8 mouse cellular contexts compared by ENCODE assay signal in the genomic region with DNA sequence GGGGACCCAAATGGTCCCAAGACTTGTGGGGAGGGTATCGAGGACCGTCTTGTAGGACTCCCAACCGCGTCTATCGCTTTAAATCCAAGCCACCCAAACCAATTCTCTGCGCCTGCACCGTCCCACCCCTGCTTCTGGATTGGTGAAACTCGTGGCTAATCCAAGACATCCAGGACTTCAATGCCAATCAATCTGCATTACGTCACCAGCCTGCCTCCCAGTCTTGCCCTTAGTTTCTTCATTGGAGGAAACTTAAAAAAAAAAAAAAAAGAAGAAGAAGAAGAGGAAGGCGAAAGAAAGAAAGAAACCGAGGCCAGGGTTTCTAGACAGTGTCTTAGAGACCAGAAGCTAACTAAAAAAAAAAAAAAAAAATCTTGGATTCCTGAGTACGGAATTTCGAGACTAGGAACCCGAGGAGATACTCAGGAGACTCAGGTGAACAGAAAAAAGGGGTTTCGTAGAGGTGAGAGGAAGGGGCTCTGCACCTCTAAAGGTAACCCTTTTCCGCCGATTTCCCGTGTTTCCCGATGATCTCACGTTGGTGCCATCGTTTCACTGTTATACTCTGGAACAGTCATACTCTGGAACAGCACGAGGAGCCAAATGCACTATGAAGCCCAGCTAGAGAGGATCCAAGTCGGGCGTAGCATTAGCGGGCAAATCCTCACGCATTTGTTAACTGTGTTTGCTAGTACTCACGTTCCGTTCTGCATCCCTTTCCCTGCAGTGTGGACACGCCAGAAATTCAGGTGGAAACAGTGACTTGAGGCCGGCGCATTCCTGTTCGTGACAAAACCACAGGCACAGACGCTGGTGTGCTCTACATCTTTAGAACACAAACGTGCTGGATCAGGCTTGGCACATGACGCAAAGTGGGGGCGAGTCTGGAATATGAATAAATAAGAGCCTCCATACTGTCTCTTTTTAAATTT. TPM values are rescaled to one million over a fixed set of nuclear protein-coding genes. Genes with fewer than 3 reads are reported as not detected.
DNase-seq lines count a peak whose midpoint lies in the region; ATAC-seq and TF ChIP-seq lines count a peak whose summit lies in the region.

A gene (minus strand): TSS at position 75 of the 932 bp plus-strand sequence.

- TF ChIP-seq EP300 in lung, postnatal 0 days (IDR thresholded peaks at IDR 0.05) = peak; percentile 48; the same call in 1 of the 2 replicates

- H3K27me3 ChIP-seq in hindbrain, embryonic 12.5 days = peaks cover 7% of the 10 kb centered on the region; the same call in 1 of the 2 replicates
- H3K27me3 ChIP-seq in lung, postnatal 0 days (replicated peaks; ENCODE audit: insufficient read depth, low read length) = no peaks in the 10 kb centered on the region

- peaks cover 34% of the 10 kb centered on the region for H3K4me1 ChIP-seq in hindbrain, embryonic 12.5 days
- peaks cover 11% of the 10 kb centered on the region; the same call in 1 of the 2 replicates for H3K4me1 ChIP-seq in lung, postnatal 0 days (ENCODE audit: insufficient read depth, low read depth, low read length)

- peaks cover 30% of the 10 kb centered on the region for H3K36me3 ChIP-seq in hindbrain, embryonic 12.5 days
- peaks cover 16% of the 10 kb centered on the region for H3K36me3 ChIP-seq in lung, postnatal 0 days (ENCODE audit: insufficient read depth, low read length)

- no peak for TF ChIP-seq CTCF in lung, postnatal 0 days (IDR thresholded peaks at IDR 0.05)

- peak within 1 kb of the TSS; percentile 58 for H3K4me3 ChIP-seq in hindbrain, embryonic 12.5 days
- peak within 1 kb of the TSS; percentile 59 for H3K4me3 ChIP-seq in lung, postnatal 0 days (ENCODE audit: low read depth, low read length)

- ATAC-seq in hindbrain, embryonic 12.5 days (ENCODE audit: low FRiP score) = peak; percentile 90
- peak; percentile 96 for ATAC-seq in lung, postnatal 0 days

- peak within 1 kb of the TSS; percentile 77 for H3K9ac ChIP-seq in hindbrain, embryonic 12.5 days
- peak within 1 kb of the TSS; percentile 60 for H3K9ac ChIP-seq in lung, postnatal 0 days (replicated peaks; ENCODE audit: low read depth)

- H3K4me2 ChIP-seq in hindbrain, embryonic 12.5 days (replicated peaks) = peak within 1 kb of the TSS; percentile 96
- H3K4me2 ChIP-seq in lung, postnatal 0 days (replicated peaks; ENCODE audit: low read depth, low read length) = peak within 1 kb of the TSS; percentile 77

- no peaks in the 10 kb centered on the region for H3K9me3 ChIP-seq in hindbrain, embryonic 12.5 days (replicated peaks)
- no peaks in the 10 kb centered on the region for H3K9me3 ChIP-seq in lung, postnatal 0 days (ENCODE audit: low read length)

- 2% methylated on average over 36 of the region's 36 CpGs for WGBS in hindbrain, embryonic 12.5 days
- WGBS in lung, postnatal 0 days = under 1% methylated on average over 36 of the region's 36 CpGs

- peak; percentile 62 for DNase-seq in T-cell, adult 2 months (ENCODE audit: low spot score)
- DNase-seq in cerebellum, postnatal 14 days = peak; percentile 89 to 92
- peak; percentile 90 to 92 for DNase-seq in frontal cortex, postnatal 10 days (ENCODE audit: low spot score in 2 of 2)
- DNase-seq in layer of hippocampus, postnatal 10 days (ENCODE audit: low spot score in 2 of 2) = peak; percentile 84 to 90
- peak; percentile 98 for DNase-seq in lung, postnatal 0 days (ENCODE audit: low spot score)
- peak; percentile 74 for DNase-seq in ovary, postnatal 14 days (ENCODE audit: low spot score)
- DNase-seq in thymus, postnatal 14 days = peak; percentile 49

- H3K27ac ChIP-seq in hindbrain, embryonic 12.5 days = peak within 1 kb of the TSS; percentile 94
- H3K27ac ChIP-seq in lung, postnatal 0 days (ENCODE audit: low read length) = peak within 1 kb of the TSS; percentile 83

RNA-seq across cellular contexts. Expression of the gene that starts here (rescaled TPM):
- polyA plus RNA-seq in hindbrain, embryonic 12.5 days (2016; fragmentation: Nextera tagmentation; extraction: Ambion mirVana) = 141 and 148 TPM in 2 replicates
- 10 to 100 TPM; 59.9 to 63.4 TPM for total RNA-seq in layer of hippocampus, postnatal 10 days (2021)
- 99.5 and 110 TPM in 2 replicates for polyA plus RNA-seq in lung, postnatal 0 days (2015; fragmentation: Nextera tagmentation; extraction: Ambion mirVana)

Comparison
In these comparisons a context has a peak if more than half of its experiments do, and no peak if none do; other contexts are left out.
1. Peak in every context shown above with its lines: DNase-seq, ATAC-seq, H3K4me3 ChIP-seq and H3K27ac ChIP-seq.